Mouse (Mus musculus) limb, embryonic 12.5 days (tissue): ENCODE data around the gene Pdhx. TPM values are rescaled to one million over a fixed set of nuclear protein-coding genes. Genes with fewer than 3 reads are reported as not detected.

Experiments used
- ATAC-seq: fragments of 200-750 bp; cut with Nextera tagmentation; 2 replicates; pipeline ENCODE4 v1.8.0; 2017; ENCODE audit warnings: low read depth, moderate TSS enrichment; ENCODE audit not compliant: insufficient number of reproducible peaks, insufficient read depth, low FRiP score, low TSS enrichment
- H3K27ac ChIP-seq: fragments of 300-500 bp; sonication (generic); 2 replicates; pipeline ENCODE4 v1.5.1; 2016; ENCODE audit warnings: mild to moderate bottlenecking, moderate library complexity
- H3K27me3 ChIP-seq: fragments of 300-500 bp; sonication (generic); 2 replicates; pipeline ENCODE4 v1.6.1; 2016; ENCODE audit warnings: mild to moderate bottlenecking, moderate library complexity
- H3K36me3 ChIP-seq: fragments of 300-500 bp; sonication (generic); 2 replicates; pipeline ENCODE4 v1.6.1; 2016; ENCODE audit warnings: mild to moderate bottlenecking, moderate library complexity
- H3K4me1 ChIP-seq: fragments of 300-500 bp; sonication (generic); replicated peaks from 2 replicates; pipeline ENCODE4 v1.6.1; 2016
- H3K4me2 ChIP-seq: fragments of 300-500 bp; sonication (generic); 2 replicates; pipeline ENCODE4 v1.6.1; 2016; ENCODE audit warnings: mild to moderate bottlenecking, moderate library complexity
- H3K4me3 ChIP-seq: fragments of 300-500 bp; sonication (generic); replicated peaks from 2 replicates; pipeline ENCODE4 v1.5.1; 2016; ENCODE audit warnings: mild to moderate bottlenecking
- H3K9ac ChIP-seq: fragments of 300-500 bp; sonication (generic); replicated peaks from 2 replicates; pipeline ENCODE4 v1.6.1; 2016; ENCODE audit warnings: mild to moderate bottlenecking, moderate library complexity
- H3K9me3 ChIP-seq: fragments of 300-500 bp; sonication (generic); 2 replicates; pipeline ENCODE4 v1.6.1; 2016; ENCODE audit warnings: mild to moderate bottlenecking, moderate library complexity
- WGBS: fragments of 180-500 bp; shearing (Covaris S2); methylation state at CpG from one replicate; pipeline ENCODE4 v1.1.7; 2016; 5-methylcytosine and 5-hydroxymethylcytosine counted together
- polyA plus RNA-seq: library from polyadenylated mRNA; unstranded; fragments of >200 nt; fragmentation: Nextera tagmentation; extraction: Ambion mirVana; gene quantifications from 2 replicates; pipeline ENCODE4 v1.2.1, GENCODE M21; 2016

Gene Pdhx
- polyA plus RNA-seq, 1 experiment from 2014 or later = 40.5 TPM

- Histone ChIP-seq H3K27me3 (no peaks in the 10 kb centered on the region), H3K9ac (no peak overlapping the region), H3K9me3 (no peaks in the 10 kb centered on the region), H3K36me3 (no peaks in the 10 kb centered on the region), H3K4me2 (no peak overlapping the region), H3K27ac (no peak overlapping the region), H3K4me1 (no peaks in the 10 kb centered on the region), H3K4me3 (no peak overlapping the region)
- WGBS = 89% methylated on average over 4 of the region's 4 CpGs
- ATAC-seq = no peak
Measured at GRCm38 (mm10) chr2:103012782-103013575, 60.3 kb downstream of the Pdhx start.

- no peaks in the 10 kb centered on the region for H3K9me3 ChIP-seq
- H3K27ac ChIP-seq = no peak overlapping the region
- no peak for ATAC-seq
- no peak overlapping the region for H3K9ac ChIP-seq
- 96% methylated on average over 3 of the region's 3 CpGs for WGBS
- H3K4me2 ChIP-seq = no peak overlapping the region
- no peak overlapping the region for H3K4me3 ChIP-seq
- H3K36me3 ChIP-seq = no peaks in the 10 kb centered on the region
- no peaks in the 10 kb centered on the region for H3K27me3 ChIP-seq
- no peaks in the 10 kb centered on the region for H3K4me1 ChIP-seq
Measured at GRCm38 (mm10) chr2:103008221-103008620, 65.1 kb downstream of the Pdhx start.

GRCm38 (mm10) chr2:103004599-103004998 is 68.7 kb downstream of the Pdhx start:
- H3K27me3 ChIP-seq = no peaks in the 10 kb centered on the region
- H3K4me2 ChIP-seq = no peak overlapping the region
- H3K27ac ChIP-seq = no peak overlapping the region
- no peaks in the 10 kb centered on the region for H3K9me3 ChIP-seq
- no peak overlapping the region for H3K9ac ChIP-seq
- no peak overlapping the region for H3K4me3 ChIP-seq
- WGBS = 41% methylated on average over 7 of the region's 7 CpGs
- no peaks in the 10 kb centered on the region for H3K4me1 ChIP-seq
- no peak for ATAC-seq
- no peaks in the 10 kb centered on the region for H3K36me3 ChIP-seq

- H3K4me2 ChIP-seq = no peak overlapping the region
- no peak for ATAC-seq
- WGBS = 46% methylated on average over 6 of the region's 6 CpGs
- H3K27ac ChIP-seq = no peak overlapping the region
- no peaks in the 10 kb centered on the region for H3K36me3 ChIP-seq
- no peak overlapping the region for H3K4me3 ChIP-seq
- H3K4me1 ChIP-seq = peaks cover 17% of the 10 kb centered on the region; the same call in 1 of the 2 replicates
- no peak overlapping the region for H3K9ac ChIP-seq
- no peaks in the 10 kb centered on the region for H3K9me3 ChIP-seq
- no peaks in the 10 kb centered on the region for H3K27me3 ChIP-seq
Measured at GRCm38 (mm10) chr2:102999153-102999575, 74.1 kb downstream of the Pdhx start.

- peaks cover 17% of the 10 kb centered on the region; the same call in 1 of the 2 replicates for H3K4me1 ChIP-seq
- H3K36me3 ChIP-seq = no peaks in the 10 kb centered on the region
- H3K9ac ChIP-seq = no peak overlapping the region
- H3K27ac ChIP-seq = no peak overlapping the region
- ATAC-seq = no peak
- no peak overlapping the region for H3K4me3 ChIP-seq
- 30% methylated on average over 5 of the region's 5 CpGs for WGBS
- H3K27me3 ChIP-seq = no peaks in the 10 kb centered on the region
- H3K4me2 ChIP-seq = no peak overlapping the region
- H3K9me3 ChIP-seq = no peaks in the 10 kb centered on the region
Measured at GRCm38 (mm10) chr2:102998356-102998755, 75.0 kb downstream of the Pdhx start.

GRCm38 (mm10) chr2:102997874-102998273 is 75.4 kb downstream of the Pdhx start:
- WGBS = 82% methylated on average over 1 of the region's 1 CpGs
- H3K27ac ChIP-seq = no peak overlapping the region
- no peaks in the 10 kb centered on the region for H3K9me3 ChIP-seq
- H3K4me2 ChIP-seq = no peak overlapping the region
- H3K9ac ChIP-seq = no peak overlapping the region
- H3K27me3 ChIP-seq = no peaks in the 10 kb centered on the region
- H3K36me3 ChIP-seq = no peaks in the 10 kb centered on the region
- peaks cover 17% of the 10 kb centered on the region; the same call in 1 of the 2 replicates for H3K4me1 ChIP-seq
- no peak overlapping the region for H3K4me3 ChIP-seq
- no peak for ATAC-seq

- H3K4me2 ChIP-seq = no peak overlapping the region
- no peak overlapping the region for H3K9ac ChIP-seq
- H3K27me3 ChIP-seq = no peaks in the 10 kb centered on the region; the same call in 1 of the 2 replicates
- no peaks in the 10 kb centered on the region for H3K9me3 ChIP-seq
- no peak overlapping the region for H3K27ac ChIP-seq
- H3K4me3 ChIP-seq = no peak overlapping the region
- WGBS = 87% methylated on average over 3 of the region's 3 CpGs
- H3K4me1 ChIP-seq = peaks cover 13% of the 10 kb centered on the region; the same call in 1 of the 2 replicates
- no peaks in the 10 kb centered on the region for H3K36me3 ChIP-seq
- ATAC-seq = no peak
Measured at GRCm38 (mm10) chr2:102993841-102994607, 79.3 kb downstream of the Pdhx start.

GRCm38 (mm10) chr2:102992405-102992804 is 80.9 kb downstream of the Pdhx start:
- no peak overlapping the region for H3K27ac ChIP-seq
- H3K4me3 ChIP-seq = no peak overlapping the region
- no peaks in the 10 kb centered on the region for H3K4me1 ChIP-seq
- no peak overlapping the region for H3K4me2 ChIP-seq
- H3K9ac ChIP-seq = no peak overlapping the region
- no peaks in the 10 kb centered on the region for H3K36me3 ChIP-seq
- H3K9me3 ChIP-seq = no peaks in the 10 kb centered on the region
- 88% methylated on average over 6 of the region's 6 CpGs for WGBS
- no peaks in the 10 kb centered on the region; the same call in 1 of the 2 replicates for H3K27me3 ChIP-seq
- no peak for ATAC-seq

GRCm38 (mm10) chr2:102990301-102990702 is 83.0 kb downstream of the Pdhx start:
- Histone ChIP-seq H3K4me1 (no peaks in the 10 kb centered on the region), H3K4me2 (no peak overlapping the region), H3K9me3 (no peaks in the 10 kb centered on the region), H3K27ac (no peak overlapping the region), H3K27me3 (no peaks in the 10 kb centered on the region; the same call in 1 of the 2 replicates), H3K4me3 (no peak overlapping the region), H3K9ac (no peak overlapping the region), H3K36me3 (no peaks in the 10 kb centered on the region)
- 86% methylated on average over 2 of the region's 2 CpGs for WGBS
- ATAC-seq = no peak

GRCm38 (mm10) chr2:102989446-102989845 is 83.9 kb downstream of the Pdhx start:
- H3K27ac ChIP-seq = no peak overlapping the region
- no peak overlapping the region for H3K4me2 ChIP-seq
- H3K9me3 ChIP-seq = no peaks in the 10 kb centered on the region
- WGBS = 94% methylated on average over 1 of the region's 1 CpGs
- no peaks in the 10 kb centered on the region; the same call in 1 of the 2 replicates for H3K27me3 ChIP-seq
- no peak overlapping the region for H3K4me3 ChIP-seq
- ATAC-seq = no peak
- H3K4me1 ChIP-seq = no peaks in the 10 kb centered on the region
- no peak overlapping the region for H3K9ac ChIP-seq
- H3K36me3 ChIP-seq = no peaks in the 10 kb centered on the region

- H3K4me3 ChIP-seq = no peak overlapping the region
- no peaks in the 10 kb centered on the region; the same call in 1 of the 2 replicates for H3K27me3 ChIP-seq
- H3K4me2 ChIP-seq = no peak overlapping the region
- H3K36me3 ChIP-seq = no peaks in the 10 kb centered on the region
- 94% methylated on average over 4 of the region's 4 CpGs for WGBS
- H3K9ac ChIP-seq = no peak overlapping the region
- ATAC-seq = no peak
- no peaks in the 10 kb centered on the region for H3K9me3 ChIP-seq
- H3K27ac ChIP-seq = no peak overlapping the region
- H3K4me1 ChIP-seq = no peaks in the 10 kb centered on the region
Measured at GRCm38 (mm10) chr2:102987708-102988010, 85.7 kb downstream of the Pdhx start.
